Mouse (Mus musculus) MEL (cell line): ENCODE measurements at regions not wholly inside any gene's neighbourhood (a gene's known extent, or its start where the extent isn't known, plus 50 kb on each side); places are given as distances from the start of the nearest gene placed in this dataset.

ENCODE experiments used
- DNase-seq: peaks from one replicate; pipeline ENCODE4 v3.0.0; 2011; ENCODE audit warnings: low read depth, low spot score
- H3K27ac ChIP-seq: 2 replicates; pipeline ENCODE4 v1.5.1; 2012; ENCODE audit warnings: low read depth, mild to moderate bottlenecking, control low read depth, low read length, moderate library complexity; ENCODE audit not compliant: control insufficient read depth
- H3K27me3 ChIP-seq, 2 experiments: fragments of 150-350 bp in 1 of 2; sonication (generic) in 1 of 2; 2 replicates each; pipeline ENCODE4 v1.6.1; 2012; ENCODE audit warnings: low read length in 2 of 2, mild to moderate bottlenecking in 2 of 2, improper control_type of control experiment in 1 of 2, moderate library complexity in 1 of 2; ENCODE audit not compliant: insufficient read depth in 2 of 2, control insufficient read depth in 1 of 2
- H3K36me3 ChIP-seq, 2 experiments: 2 replicates each; pipeline ENCODE4 v1.6.1; 2012 to 2014; ENCODE audit warnings: low read length in 2 of 2, improper control_type of control experiment in 1 of 2, inconsistent platforms in 1 of 2, mild to moderate bottlenecking in 1 of 2; ENCODE audit not compliant: insufficient read depth in 2 of 2, control insufficient read depth in 1 of 2
- H3K4me1 ChIP-seq, 2 experiments: fragments of 150-350 bp in 1 of 2; sonication (generic) in 1 of 2; 2 replicates each; pipeline ENCODE4 v1.6.1; 2012; ENCODE audit warnings: low read length in 2 of 2, improper control_type of control experiment in 1 of 2, mild to moderate bottlenecking in 1 of 2; ENCODE audit not compliant: insufficient read depth in 2 of 2, control insufficient read depth in 1 of 2
- H3K4me3 ChIP-seq, 2 experiments: fragments of 150-350 bp in 1 of 2; sonication (generic) in 1 of 2; 2 replicates each; pipeline ENCODE4 v1.5.1; 2012; ENCODE audit warnings: low read depth in 2 of 2, low read length in 2 of 2, mild to moderate bottlenecking in 2 of 2, moderate library complexity in 2 of 2, control low read depth in 1 of 2, improper control_type of control experiment in 1 of 2; ENCODE audit not compliant: control insufficient read depth in 1 of 2, insufficient read depth in 1 of 2
- H3K79me2 ChIP-seq: 2 replicates; pipeline ENCODE4 v1.6.1; 2012; ENCODE audit warnings: mild to moderate bottlenecking, low read length, moderate library complexity; ENCODE audit not compliant: control insufficient read depth, poor library complexity, insufficient read depth
- H3K9ac ChIP-seq: 2 replicates; pipeline ENCODE4 v1.6.1; 2012; ENCODE audit warnings: low read depth, mild to moderate bottlenecking, control low read depth, low read length, moderate library complexity; ENCODE audit not compliant: control insufficient read depth, poor library complexity, severe bottlenecking
- H3K9me3 ChIP-seq: fragments of 150-350 bp; sonication (generic); replicated peaks from 2 replicates; pipeline ENCODE4 v1.6.1; 2012; ENCODE audit warnings: mild to moderate bottlenecking, low read length, improper control_type of control experiment, moderate library complexity; ENCODE audit not compliant: insufficient read depth
- GABPA ChIP-seq: IDR thresholded peaks from 2 replicates; pipeline ENCODE4 v1.6.1; 2012; ENCODE audit warnings: low read depth, mild to moderate bottlenecking, inconsistent platforms, low read length, improper control_type of control experiment, moderate library complexity
- HCFC1 ChIP-seq: IDR thresholded peaks from 2 replicates; pipeline ENCODE4 v1.6.1; 2012; ENCODE audit warnings: low read depth, mild to moderate bottlenecking, inconsistent platforms, low read length, improper control_type of control experiment, moderate library complexity
- MAX ChIP-seq: IDR thresholded peaks from 2 replicates; pipeline ENCODE4 v1.6.1; 2011; ENCODE audit warnings: low read length, improper control_type of control experiment
- MAZ ChIP-seq: IDR thresholded peaks from 2 replicates; pipeline ENCODE4 v1.6.1; 2012; ENCODE audit warnings: low read depth, mild to moderate bottlenecking, inconsistent platforms, low read length, improper control_type of control experiment
- MEF2A ChIP-seq: IDR thresholded peaks from 2 replicates; pipeline ENCODE4 v1.6.1; 2014; ENCODE audit warnings: low read depth, mild to moderate bottlenecking, inconsistent platforms, low read length, improper control_type of control experiment; ENCODE audit not compliant: poor library complexity, insufficient replicate concordance, severe bottlenecking; ENCODE audit errors: extremely low read depth
- MXI1 ChIP-seq: IDR thresholded peaks from 2 replicates; pipeline ENCODE4 v1.6.1; 2011; ENCODE audit warnings: mild to moderate bottlenecking, low read depth, low read length, improper control_type of control experiment
- MYB ChIP-seq: IDR thresholded peaks from 2 replicates; pipeline ENCODE4 v1.6.1; 2011; ENCODE audit warnings: mild to moderate bottlenecking, low read depth, low read length, improper control_type of control experiment
- MYC ChIP-seq: IDR thresholded peaks from 2 replicates; pipeline ENCODE4 v1.6.1; 2011; ENCODE audit warnings: low read depth, mild to moderate bottlenecking, low read length, improper control_type of control experiment, moderate library complexity
- POLR2A ChIP-seq, 2 experiments: IDR thresholded peaks; 2 replicates each; pipeline ENCODE4 v1.6.1; 2011 to 2012; ENCODE audit warnings: low read length in 2 of 2, mild to moderate bottlenecking in 2 of 2, control low read depth in 1 of 2, improper control_type of control experiment in 1 of 2, low read depth in 1 of 2, moderate library complexity in 1 of 2; ENCODE audit not compliant: control insufficient read depth in 1 of 2, insufficient read depth in 1 of 2, poor library complexity in 1 of 2
- POLR2AphosphoS5 ChIP-seq: IDR thresholded peaks from 2 replicates; pipeline ENCODE4 v1.6.1; 2012; ENCODE audit warnings: low read depth, borderline replicate concordance, mild to moderate bottlenecking, inconsistent platforms, low read length, moderate library complexity, mixed read lengths
- RAD21 ChIP-seq: IDR thresholded peaks from 2 replicates; pipeline ENCODE4 v1.6.1; 2011; ENCODE audit warnings: mild to moderate bottlenecking, low read depth, low read length, improper control_type of control experiment
- RCOR1 ChIP-seq: IDR thresholded peaks from 2 replicates; pipeline ENCODE4 v1.6.1; 2012; ENCODE audit warnings: low read depth, mild to moderate bottlenecking, inconsistent platforms, low read length, improper control_type of control experiment
- TAL1 ChIP-seq: IDR thresholded peaks from 2 replicates; pipeline ENCODE4 v1.6.1; 2012; ENCODE audit warnings: mild to moderate bottlenecking, inconsistent platforms, low read length, moderate library complexity, mixed read lengths
- TBP ChIP-seq: IDR thresholded peaks from 2 replicates; pipeline ENCODE4 v1.8.0; 2011; ENCODE audit warnings: low read depth, low read length, improper control_type of control experiment
- USF1 ChIP-seq: IDR thresholded peaks from 2 replicates; pipeline ENCODE4 v1.6.1; 2014; ENCODE audit warnings: low read depth, mild to moderate bottlenecking, inconsistent platforms, low read length, improper control_type of control experiment, moderate library complexity
- ZC3H11A ChIP-seq: IDR thresholded peaks from 2 replicates; pipeline ENCODE4 v1.6.1; 2012; ENCODE audit warnings: low read depth, mild to moderate bottlenecking, inconsistent platforms, low read length, improper control_type of control experiment
- ZKSCAN1 ChIP-seq: IDR thresholded peaks from 2 replicates; pipeline ENCODE4 v1.6.1; 2012; ENCODE audit warnings: low read depth, mild to moderate bottlenecking, inconsistent platforms, low read length, improper control_type of control experiment, moderate library complexity
- ZMIZ1 ChIP-seq: IDR thresholded peaks from 2 replicates; pipeline ENCODE4 v1.6.1; 2012; ENCODE audit warnings: low read depth, mild to moderate bottlenecking, inconsistent platforms, low read length, improper control_type of control experiment, moderate library complexity
- ZNF384 ChIP-seq: IDR thresholded peaks from 2 replicates; pipeline ENCODE4 v1.6.1; 2012; ENCODE audit warnings: low read depth, mild to moderate bottlenecking, inconsistent platforms, low read length, improper control_type of control experiment

DNA sequence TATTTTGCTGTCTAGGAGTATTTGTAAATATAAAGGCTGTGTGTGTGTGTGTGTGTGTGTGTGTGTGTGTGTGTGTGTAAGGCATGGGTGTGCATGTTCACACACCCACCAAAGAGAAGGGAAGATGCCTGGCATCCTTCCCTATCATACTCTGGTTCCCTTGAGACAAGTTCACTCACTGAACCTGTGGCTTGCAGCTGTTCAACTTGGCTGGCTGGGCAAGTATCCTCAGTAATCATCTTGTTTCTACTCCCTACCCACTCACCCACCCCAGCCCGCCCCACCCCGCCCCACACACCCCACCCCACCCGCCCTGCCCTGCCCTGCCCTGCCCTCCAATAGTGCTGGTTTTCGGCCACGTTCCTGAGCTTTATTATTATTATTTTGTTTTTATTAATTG, 448.5 kb downstream of the Pid1 start:
- Histone ChIP-seq H3K79me2 (no peaks in the 10 kb centered on the region), H3K4me3 (no peak overlapping the region), H3K9me3 (no peaks in the 10 kb centered on the region), H3K4me1 (no peaks in the 10 kb centered on the region), H3K27me3 (no peaks in the 10 kb centered on the region), H3K27ac (no peak overlapping the region), H3K9ac (no peak overlapping the region), H3K36me3 (no peaks in the 10 kb centered on the region)
- DNase-seq, result no peak
- TF ChIP-seq ZMIZ1, result no peak
- TF ChIP-seq ZC3H11A, result no peak
- no peak for TF ChIP-seq TBP
- TF ChIP-seq USF1, result no peak
- TF ChIP-seq MXI1, result no peak

GRCm38 (mm10) chr1:83907347-83907746, 456.6 kb downstream of the Pid1 start:
- H3K9me3 ChIP-seq, result no peaks in the 10 kb centered on the region
- no peaks in the 10 kb centered on the region for H3K27me3 ChIP-seq
- no peak overlapping the region for H3K9ac ChIP-seq
- H3K4me3 ChIP-seq, result no peak overlapping the region
- no peak for TF ChIP-seq MYC
- no peak for TF ChIP-seq RAD21
- no peak for TF ChIP-seq MXI1
- TF ChIP-seq MYB, result no peak
- no peak for TF ChIP-seq ZC3H11A
- TF ChIP-seq POLR2AphosphoS5, result no peak
- TF ChIP-seq RCOR1, result no peak
- no peak for TF ChIP-seq GABPA
- TF ChIP-seq ZMIZ1, result no peak
- no peak for TF ChIP-seq POLR2A (IDR thresholded peaks at IDR 0.05; ENCODE audit: control insufficient read depth in 1 of 2, insufficient read depth in 1 of 2, low read depth in 1 of 2, low read length in 2 of 2, poor library complexity in 1 of 2)
- TF ChIP-seq MEF2A, result no peak
- TF ChIP-seq MAZ, result no peak
- TF ChIP-seq MAX, result no peak
- TF ChIP-seq TAL1, result no peak
- no peaks in the 10 kb centered on the region for H3K79me2 ChIP-seq
- H3K36me3 ChIP-seq, result no peaks in the 10 kb centered on the region
- no peak overlapping the region for H3K27ac ChIP-seq
- no peaks in the 10 kb centered on the region for H3K4me1 ChIP-seq
- DNase-seq, result no peak

DNA sequence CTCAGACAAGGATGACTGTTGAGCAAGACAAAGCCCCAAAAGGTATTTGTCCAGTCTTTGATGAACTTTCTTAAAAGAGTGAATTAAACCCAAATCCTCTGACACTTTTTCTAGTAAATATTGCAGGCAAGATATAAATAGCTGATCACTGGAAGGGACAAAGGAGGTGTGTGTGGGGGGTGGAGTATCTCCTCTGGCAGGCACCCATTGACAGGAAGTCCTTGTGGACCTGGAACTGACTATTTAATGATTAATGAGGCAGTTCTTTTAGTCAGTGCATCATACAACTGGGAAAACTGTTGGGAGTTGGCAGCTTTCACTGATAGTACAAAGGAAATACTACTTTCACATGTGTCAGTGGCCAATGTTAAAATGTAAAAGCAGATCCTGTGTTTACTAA, 457.1 kb downstream of the Pid1 start:
- Histone ChIP-seq H3K9me3 (no peaks in the 10 kb centered on the region), H3K4me3 (no peak overlapping the region), H3K27ac (no peak overlapping the region)
- TF ChIP-seq ZKSCAN1, result no peak
- no peak for TF ChIP-seq ZNF384
- TF ChIP-seq HCFC1, result no peak
- no peak for TF ChIP-seq POLR2A (IDR thresholded peaks at IDR 0.05; ENCODE audit: control insufficient read depth in 1 of 2, insufficient read depth in 1 of 2, low read depth in 1 of 2, low read length in 2 of 2, poor library complexity in 1 of 2)
- TF ChIP-seq MEF2A, result no peak
- TF ChIP-seq GABPA, result no peak
- TF ChIP-seq, all 39 proteins: peak for 0
- no peaks in the 10 kb centered on the region for H3K4me1 ChIP-seq
- DNase-seq, result no peak
- no peaks in the 10 kb centered on the region for H3K36me3 ChIP-seq
- H3K27me3 ChIP-seq, result no peaks in the 10 kb centered on the region
- no peaks in the 10 kb centered on the region for H3K79me2 ChIP-seq
- H3K9ac ChIP-seq, result no peak overlapping the region
